Mouse (Mus musculus) R1 (cell line): ENCODE results near the gene Jazf1.
A peak's percentile ranks its signal among the peaks of the same experiment; 100 is the strongest.

Source experiments
- DNase-seq: peaks from one replicate; pipeline ENCODE4 v3.0.0-alpha.2; 2018; ENCODE audit warnings: low read depth, low spot score

The Jazf1 gene

GRCm38 (mm10) chr6:52802181-52802580, 266.2 kb downstream of the Jazf1 start:
- DNase-seq = peak; percentile 79

GRCm38 (mm10) chr6:52797252-52797800, 271.1 kb downstream of the Jazf1 start:
- DNase-seq = no peak

- no peak for DNase-seq
Observed at GRCm38 (mm10) chr6:52796691-52797090, 271.7 kb downstream of the Jazf1 start.

GRCm38 (mm10) chr6:52796035-52796598, 272.3 kb downstream of the Jazf1 start:
- no peak for DNase-seq

- DNase-seq = no peak
Observed at GRCm38 (mm10) chr6:52795029-52795841, 273.2 kb downstream of the Jazf1 start.

- DNase-seq = no peak
Observed at GRCm38 (mm10) chr6:52792455-52792854, 276.0 kb downstream of the Jazf1 start.

- peak; percentile 77 for DNase-seq
Observed at GRCm38 (mm10) chr6:52790781-52791180, 277.6 kb downstream of the Jazf1 start.

- DNase-seq = peak; percentile 53
Observed at GRCm38 (mm10) chr6:52790316-52790715, 278.1 kb downstream of the Jazf1 start.

GRCm38 (mm10) chr6:52779546-52779945, 288.9 kb downstream of the Jazf1 start:
- DNase-seq = no peak

- no peak for DNase-seq
Observed at GRCm38 (mm10) chr6:52778523-52778922, 289.9 kb downstream of the Jazf1 start.

- DNase-seq = no peak
Observed at GRCm38 (mm10) chr6:52777034-52777433, 291.4 kb downstream of the Jazf1 start.

- DNase-seq = no peak
Observed at GRCm38 (mm10) chr6:52775956-52776355, 292.5 kb downstream of the Jazf1 start.

- DNase-seq = peak; percentile 21
Observed at GRCm38 (mm10) chr6:52775350-52775749, 293.1 kb downstream of the Jazf1 start.

GRCm38 (mm10) chr6:52773132-52773531, 295.3 kb downstream of the Jazf1 start:
- no peak for DNase-seq

GRCm38 (mm10) chr6:52770789-52771188, 297.6 kb downstream of the Jazf1 start:
- DNase-seq = no peak

GRCm38 (mm10) chr6:52765206-52765605, 303.2 kb downstream of the Jazf1 start:
- no peak for DNase-seq

- DNase-seq = no peak
Observed at GRCm38 (mm10) chr6:52752832-52753231, 315.6 kb downstream of the Jazf1 start.

- DNase-seq = no peak
Observed at GRCm38 (mm10) chr6:52734630-52735029, 333.8 kb downstream of the Jazf1 start.

- no peak for DNase-seq
Observed at GRCm38 (mm10) chr6:52730338-52730737, 338.1 kb downstream of the Jazf1 start.

GRCm38 (mm10) chr6:52724805-52725439, 343.5 kb downstream of the Jazf1 start:
- peak; percentile 60 for DNase-seq
